Mouse (Mus musculus) neural tube, embryonic 14.5 days (tissue): Measurements from ENCODE around the gene Nat10. TPM values are rescaled to one million over a fixed set of nuclear protein-coding genes. Genes with fewer than 3 reads are reported as not detected.

Experiments
- ATAC-seq: fragments of 200-750 bp; cut with Nextera tagmentation; 2 replicates; pipeline ENCODE4 v1.8.0; 2017; ENCODE audit warnings: low read depth, mild to moderate bottlenecking, moderate TSS enrichment, moderate library complexity
- H3K27ac ChIP-seq: fragments of 300-500 bp; sonication (generic); 2 replicates; pipeline ENCODE4 v1.5.1; 2014; ENCODE audit warnings: low read depth, mild to moderate bottlenecking, control low read depth, low read length, moderate library complexity, mixed read lengths
- H3K27me3 ChIP-seq: fragments of 300-500 bp; sonication (generic); 2 replicates; pipeline ENCODE4 v1.6.1; 2014; ENCODE audit warnings: low read length; ENCODE audit not compliant: control insufficient read depth, insufficient read depth
- H3K36me3 ChIP-seq: fragments of 300-500 bp; sonication (generic); 2 replicates; pipeline ENCODE4 v1.6.1; 2014; ENCODE audit warnings: low read length, mixed read lengths; ENCODE audit not compliant: control insufficient read depth, insufficient read depth
- H3K4me1 ChIP-seq: fragments of 300-500 bp; sonication (generic); 2 replicates; pipeline ENCODE4 v1.6.1; 2014; ENCODE audit warnings: low read length; ENCODE audit not compliant: control insufficient read depth, insufficient read depth
- H3K4me2 ChIP-seq: fragments of 300-500 bp; sonication (generic); 2 replicates; pipeline ENCODE4 v1.6.1; 2014; ENCODE audit warnings: mild to moderate bottlenecking, low read depth, low read length, control low read depth
- H3K4me3 ChIP-seq: fragments of 300-500 bp; sonication (generic); 2 replicates; pipeline ENCODE4 v1.5.1; 2014; ENCODE audit warnings: low read depth, low read length, control low read depth, mixed read lengths
- H3K9ac ChIP-seq: fragments of 300-500 bp; sonication (generic); replicated peaks from 2 replicates; pipeline ENCODE4 v1.6.1; 2014; ENCODE audit warnings: low read depth, mild to moderate bottlenecking, control low read depth, low read length, mixed read lengths
- H3K9me3 ChIP-seq: fragments of 300-500 bp; sonication (generic); 2 replicates; pipeline ENCODE4 v1.6.1; 2016; ENCODE audit warnings: low read length; ENCODE audit not compliant: control insufficient read depth
- WGBS: fragments of 180-500 bp; shearing (Covaris S2); extraction: QIAGEN DNeasy Blood & Tissue Kit; methylation state at CpG from one replicate; pipeline ENCODE4 v1.1.7; 2014; 5-methylcytosine and 5-hydroxymethylcytosine counted together
- polyA plus RNA-seq: library from polyadenylated mRNA; unstranded; fragments of >200 nt; fragmentation: Nextera tagmentation; extraction: Ambion mirVana; gene quantifications from 2 replicates; pipeline ENCODE4 v1.2.1, GENCODE M21; 2014

Nat10 gene
- polyA plus RNA-seq, 1 experiment from 2014 or later = 21.9 TPM

GRCm38 (mm10) chr2:103795843-103796210 lies 34.8 kb upstream of the Nat10 start:
- H3K4me2 ChIP-seq = peak overlapping the region; percentile 71
- peaks cover 4% of the 10 kb centered on the region for H3K36me3 ChIP-seq
- no peaks in the 10 kb centered on the region for H3K27me3 ChIP-seq
- H3K4me1 ChIP-seq = peaks cover 25% of the 10 kb centered on the region
- H3K27ac ChIP-seq = peak overlapping the region; percentile 100
- peak overlapping the region; percentile 99 for H3K9ac ChIP-seq
- H3K9me3 ChIP-seq = no peaks in the 10 kb centered on the region
- H3K4me3 ChIP-seq = peak overlapping the region; percentile 97
- 0% methylated on average over 11 of the region's 11 CpGs for WGBS
- peak; percentile 62 for ATAC-seq

GRCm38 (mm10) chr2:103792009-103792408 lies 30.9 kb upstream of the Nat10 start:
- Histone ChIP-seq H3K9me3 (no peaks in the 10 kb centered on the region), H3K4me3 (no peak overlapping the region), H3K4me1 (peaks cover 24% of the 10 kb centered on the region), H3K27me3 (no peaks in the 10 kb centered on the region), H3K36me3 (peaks cover 7% of the 10 kb centered on the region), H3K27ac (no peak overlapping the region), H3K4me2 (no peak overlapping the region), H3K9ac (no peak overlapping the region)
- 93% methylated on average over 1 of the region's 1 CpGs for WGBS
- no peak for ATAC-seq

- H3K36me3 ChIP-seq = peaks cover 8% of the 10 kb centered on the region
- H3K9ac ChIP-seq = no peak overlapping the region
- no peaks in the 10 kb centered on the region for H3K27me3 ChIP-seq
- 98% methylated on average over 1 of the region's 1 CpGs for WGBS
- no peak overlapping the region for H3K4me3 ChIP-seq
- no peak for ATAC-seq
- no peak overlapping the region for H3K4me2 ChIP-seq
- H3K9me3 ChIP-seq = no peaks in the 10 kb centered on the region
- H3K27ac ChIP-seq = no peak overlapping the region
- H3K4me1 ChIP-seq = peaks cover 1% of the 10 kb centered on the region; the same call in 1 of the 2 replicates
These were observed 24.7 kb upstream of the Nat10 start for GRCm38 (mm10) chr2:103785735-103786134.

- H3K36me3 ChIP-seq = peaks cover 16% of the 10 kb centered on the region
- H3K4me3 ChIP-seq = no peak overlapping the region
- no peak overlapping the region for H3K9ac ChIP-seq
- ATAC-seq = no peak
- no peak overlapping the region for H3K4me2 ChIP-seq
- no peaks in the 10 kb centered on the region for H3K27me3 ChIP-seq
- WGBS = 89% methylated on average over 4 of the region's 4 CpGs
- H3K27ac ChIP-seq = no peak overlapping the region
- H3K4me1 ChIP-seq = no peaks in the 10 kb centered on the region
- no peaks in the 10 kb centered on the region for H3K9me3 ChIP-seq
These were observed 23.6 kb upstream of the Nat10 start for GRCm38 (mm10) chr2:103784621-103785020.

GRCm38 (mm10) chr2:103762492-103762891 lies 1.4 kb upstream of the Nat10 start:
- Histone ChIP-seq H3K9me3 (no peaks in the 10 kb centered on the region), H3K27ac (no peak overlapping the region), H3K4me3 (no peak overlapping the region), H3K4me1 (peaks cover 3% of the 10 kb centered on the region; the same call in 1 of the 2 replicates), H3K36me3 (peaks cover 17% of the 10 kb centered on the region), H3K9ac (no peak overlapping the region), H3K27me3 (no peaks in the 10 kb centered on the region), H3K4me2 (no peak overlapping the region)
- 59% methylated on average over 1 of the region's 1 CpGs for WGBS
- ATAC-seq = no peak

- H3K27me3 ChIP-seq = no peaks in the 10 kb centered on the region
- H3K9ac ChIP-seq = no peak overlapping the region
- H3K4me3 ChIP-seq = peak overlapping the region; percentile 65
- ATAC-seq = no peak
- peaks cover 3% of the 10 kb centered on the region; the same call in 1 of the 2 replicates for H3K4me1 ChIP-seq
- peak overlapping the region; percentile 83 for H3K4me2 ChIP-seq
- H3K9me3 ChIP-seq = no peaks in the 10 kb centered on the region
- 37% methylated on average over 4 of the region's 4 CpGs for WGBS
- H3K27ac ChIP-seq = no peak overlapping the region
- H3K36me3 ChIP-seq = peaks cover 16% of the 10 kb centered on the region
These were observed 923 bp upstream of the Nat10 start for GRCm38 (mm10) chr2:103761993-103762392.

GRCm38 (mm10) chr2:103760421-103760820 lies 649 bp downstream of the Nat10 start:
- peak overlapping the region; percentile 65 for H3K4me3 ChIP-seq
- peak; percentile 12 for ATAC-seq
- peaks cover 3% of the 10 kb centered on the region; the same call in 1 of the 2 replicates for H3K4me1 ChIP-seq
- peak overlapping the region; percentile 83 for H3K4me2 ChIP-seq
- H3K9ac ChIP-seq = peak overlapping the region; percentile 54
- H3K9me3 ChIP-seq = no peaks in the 10 kb centered on the region
- H3K27me3 ChIP-seq = no peaks in the 10 kb centered on the region
- H3K36me3 ChIP-seq = peaks cover 3% of the 10 kb centered on the region; the same call in 1 of the 2 replicates
- H3K27ac ChIP-seq = peak overlapping the region; percentile 60
- under 1% methylated on average over 12 of the region's 12 CpGs for WGBS

- Histone ChIP-seq H3K36me3 (peaks cover 21% of the 10 kb centered on the region), H3K27me3 (no peaks in the 10 kb centered on the region), H3K4me3 (no peak overlapping the region), H3K9me3 (no peaks in the 10 kb centered on the region), H3K4me2 (no peak overlapping the region), H3K4me1 (peaks cover 3% of the 10 kb centered on the region; the same call in 1 of the 2 replicates), H3K27ac (no peak overlapping the region), H3K9ac (no peak overlapping the region)
- 90% methylated on average over 9 of the region's 9 CpGs for WGBS
- ATAC-seq = no peak
These were observed 5.5 kb downstream of the Nat10 start for GRCm38 (mm10) chr2:103755458-103756085.

GRCm38 (mm10) chr2:103754614-103755013 lies 6.5 kb downstream of the Nat10 start:
- Histone ChIP-seq H3K27ac (no peak overlapping the region), H3K4me1 (no peaks in the 10 kb centered on the region; the same call in 1 of the 2 replicates), H3K36me3 (peaks cover 31% of the 10 kb centered on the region), H3K4me3 (no peak overlapping the region), H3K4me2 (no peak overlapping the region), H3K27me3 (no peaks in the 10 kb centered on the region), H3K9ac (no peak overlapping the region), H3K9me3 (no peaks in the 10 kb centered on the region)
- no peak for ATAC-seq
- 91% methylated on average over 3 of the region's 3 CpGs for WGBS
